Comparison of ENCODE assay signal across 8 mouse cellular contexts in the genomic region with DNA sequence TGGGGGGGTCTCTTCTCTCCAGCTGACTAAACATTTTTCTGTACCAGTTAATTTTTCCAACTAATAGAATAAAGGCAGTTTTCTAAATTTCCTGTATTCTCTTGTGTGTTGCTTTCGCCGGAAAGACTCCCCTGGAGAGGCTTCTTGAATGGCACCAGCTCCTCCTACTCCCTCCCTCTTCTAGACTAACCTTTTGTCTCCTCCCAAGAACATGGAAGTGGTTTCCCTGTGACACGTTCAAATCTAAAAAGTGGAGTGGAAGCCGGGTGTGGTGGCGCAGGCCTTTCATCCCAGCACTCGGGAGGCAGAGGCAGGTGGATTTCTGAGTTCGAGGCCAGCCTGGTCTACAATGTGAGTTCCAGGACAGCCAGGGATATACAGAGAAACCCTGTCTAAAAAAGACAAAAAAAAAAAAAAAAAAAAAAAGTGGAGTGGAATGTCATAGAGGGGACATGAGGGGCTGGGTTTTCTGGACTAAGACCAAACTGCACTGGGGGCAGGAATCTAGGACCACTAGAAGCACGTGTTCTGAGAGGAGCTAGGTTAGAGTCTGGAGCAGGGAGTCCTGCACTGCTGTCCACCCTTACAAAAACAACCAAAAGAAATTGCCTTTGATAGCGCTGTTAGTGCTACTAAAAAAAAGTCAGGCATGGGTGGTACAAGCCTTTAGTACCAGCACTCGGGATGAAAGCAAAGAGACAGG. TPM values are rescaled to one million over a fixed set of nuclear protein-coding genes. Genes with fewer than 3 reads are reported as not detected.
DNase-seq lines count a peak whose midpoint lies in the region; ATAC-seq and TF ChIP-seq lines count a peak whose summit lies in the region.

No protein-coding gene starts in this region.

- no peak for ATAC-seq in embryonic facial prominence, embryonic 12.5 days (ENCODE audit: insufficient number of reproducible peaks, insufficient read depth, low FRiP score, low TSS enrichment)
- no peak for ATAC-seq in intestine, postnatal 0 days
- ATAC-seq in neural tube, embryonic 15.5 days (ENCODE audit: low FRiP score): no peak
- ATAC-seq in erythroid progenitor cell, adult 5-6 weeks (replicated peaks; ENCODE audit: low FRiP score, poor library complexity, severe bottlenecking): no peak

- whole genome bisulfite sequencing in embryonic facial prominence, embryonic 12.5 days: 72% methylated on average over 10 of the region's 10 CpGs
- 58% methylated on average over 10 of the region's 10 CpGs for WGBS in intestine, postnatal 0 days
- 68% methylated on average over 10 of the region's 10 CpGs for WGBS in neural tube, embryonic 15.5 days

- H3K4me3 ChIP-seq in left cerebral cortex, adult 2 months: no peak overlapping the region
- peak overlapping the region; percentile 71; the same call in 1 of the 2 replicates for H3K4me3 ChIP-seq in embryonic facial prominence, embryonic 12.5 days
- 0 out of 2 replicates have a peak overlapping the region, but pooled peaks have one; percentile 69 for H3K4me3 ChIP-seq in intestine, postnatal 0 days (ENCODE audit: low read depth, low read length)
- peak overlapping the region; percentile 74 for H3K4me3 ChIP-seq in neural tube, embryonic 15.5 days (replicated peaks)

- no peaks in the 10 kb centered on the region for H3K9me3 ChIP-seq in embryonic facial prominence, embryonic 12.5 days
- no peaks in the 10 kb centered on the region for H3K9me3 ChIP-seq in intestine, postnatal 0 days (ENCODE audit: control insufficient read depth)
- H3K9me3 ChIP-seq in neural tube, embryonic 15.5 days (replicated peaks): no peaks in the 10 kb centered on the region

- peak overlapping the region; percentile 86; the same call in 1 of the 2 replicates for H3K27ac ChIP-seq in left cerebral cortex, adult 2 months
- peak overlapping the region; percentile 95 for H3K27ac ChIP-seq in embryonic facial prominence, embryonic 12.5 days
- peak overlapping the region; percentile 96 for H3K27ac ChIP-seq in intestine, postnatal 0 days (ENCODE audit: low read depth, low read length)
- H3K27ac ChIP-seq in neural tube, embryonic 15.5 days (replicated peaks): peak overlapping the region; percentile 94

- H3K9ac ChIP-seq in embryonic facial prominence, embryonic 12.5 days: no peak overlapping the region
- no peak overlapping the region for H3K9ac ChIP-seq in intestine, postnatal 0 days (ENCODE audit: low read depth, low read length)
- no peak overlapping the region for H3K9ac ChIP-seq in neural tube, embryonic 15.5 days (replicated peaks)

- H3K4me2 ChIP-seq in embryonic facial prominence, embryonic 12.5 days (replicated peaks): peak overlapping the region; percentile 78
- peak overlapping the region; percentile 80 for H3K4me2 ChIP-seq in intestine, postnatal 0 days (replicated peaks; ENCODE audit: low read depth)
- peak overlapping the region; percentile 71 for H3K4me2 ChIP-seq in neural tube, embryonic 15.5 days

- no peaks in the 10 kb centered on the region for H3K27me3 ChIP-seq in embryonic facial prominence, embryonic 12.5 days
- no peaks in the 10 kb centered on the region for H3K27me3 ChIP-seq in intestine, postnatal 0 days (replicated peaks; ENCODE audit: control insufficient read depth, insufficient read depth, low read length)
- no peaks in the 10 kb centered on the region for H3K27me3 ChIP-seq in neural tube, embryonic 15.5 days (replicated peaks)

- DNase-seq in left cerebral cortex, adult 2 months (ENCODE audit: extremely low spot score in 1 of 2, low spot score in 2 of 2): no peak
- DNase-seq in left cerebral cortex, postnatal 25 days (ENCODE audit: low spot score in 2 of 2): no peak
- DNase-seq in cerebellum, postnatal 36 days: no peak
- no peak for DNase-seq in adrenal gland, postnatal 14 days

- intact Hi-C loops in left cerebral cortex, adult 2 months (cut with DNase I): loop anchor here (2.0 kb wide), 1 partner anchor 31 kb away; a partner anchor contains a TSS
- intact Hi-C loops in left cerebral cortex, postnatal 25 days (cut with DNase I): no loop called here

- H3K4me1 ChIP-seq in embryonic facial prominence, embryonic 12.5 days: peaks cover 19% of the 10 kb centered on the region
- peaks cover 15% of the 10 kb centered on the region for H3K4me1 ChIP-seq in intestine, postnatal 0 days (replicated peaks; ENCODE audit: control insufficient read depth, insufficient read depth, low read length)
- H3K4me1 ChIP-seq in neural tube, embryonic 15.5 days: peaks cover 29% of the 10 kb centered on the region

- H3K36me3 ChIP-seq in embryonic facial prominence, embryonic 12.5 days: peaks cover 32% of the 10 kb centered on the region
- H3K36me3 ChIP-seq in intestine, postnatal 0 days (ENCODE audit: control insufficient read depth, insufficient read depth): peaks cover 30% of the 10 kb centered on the region
- peaks cover 22% of the 10 kb centered on the region for H3K36me3 ChIP-seq in neural tube, embryonic 15.5 days

- TF ChIP-seq CTCF in left cerebral cortex, adult 2 months (IDR thresholded peaks at IDR 0.05): no peak
- TF ChIP-seq CTCF in intestine, postnatal 0 days (IDR thresholded peaks at IDR 0.05; ENCODE audit: low read depth): no peak

RNA-seq across cellular contexts. Expression of a gene that starts 0.7 kb away (rescaled TPM):
- total RNA-seq in left cerebral cortex, adult 2 months (2021): 10 to 100 TPM; 90.0 to 94.1 TPM
- total RNA-seq in left cerebral cortex, postnatal 25 days (2021): 100 to 1,000 TPM; 104 to 106 TPM
- 798 and 814 TPM in 2 replicates for polyA plus RNA-seq in embryonic facial prominence, embryonic 12.5 days (2016; fragmentation: Nextera tagmentation; extraction: Ambion mirVana)
- 997 and 1,037 TPM in 2 replicates for polyA plus RNA-seq in intestine, postnatal 0 days (2015; fragmentation: Nextera tagmentation; extraction: Ambion mirVana)
- polyA plus RNA-seq in neural tube, embryonic 15.5 days (2015; fragmentation: Nextera tagmentation; extraction: Ambion mirVana): 460 and 559 TPM in 2 replicates
- 551 and 754 TPM in 2 replicates for total RNA-seq in adrenal gland, postnatal 14 days (2021)
- 4,218 and 4,387 TPM in 2 replicates for total RNA-seq in erythroid progenitor cell, adult 5-6 weeks (2015; ENCODE audit: low replicate concordance)
- total RNA-seq in erythroid progenitor cell, adult 5-6 weeks (2017; ENCODE audit: low replicate concordance): 2,703 and 2,741 TPM in 2 replicates

RNA-seq across cellular contexts. Expression of a gene that starts 9.7 kb away (rescaled TPM):
- 100 to 1,000 TPM; 122 to 124 TPM for total RNA-seq in left cerebral cortex, adult 2 months (2021)
- total RNA-seq in left cerebral cortex, postnatal 25 days (2021): 100 to 1,000 TPM; 117 TPM
- polyA plus RNA-seq in embryonic facial prominence, embryonic 12.5 days (2016; fragmentation: Nextera tagmentation; extraction: Ambion mirVana): 122 and 124 TPM in 2 replicates
- polyA plus RNA-seq in intestine, postnatal 0 days (2015; fragmentation: Nextera tagmentation; extraction: Ambion mirVana): 44.9 and 45.2 TPM in 2 replicates
- 110 and 111 TPM in 2 replicates for polyA plus RNA-seq in neural tube, embryonic 15.5 days (2015; fragmentation: Nextera tagmentation; extraction: Ambion mirVana)
- total RNA-seq in adrenal gland, postnatal 14 days (2021): 101 and 117 TPM in 2 replicates
- 162 and 251 TPM in 2 replicates for total RNA-seq in erythroid progenitor cell, adult 5-6 weeks (2015; ENCODE audit: low replicate concordance)
- 123 and 148 TPM in 2 replicates for total RNA-seq in erythroid progenitor cell, adult 5-6 weeks (2017; ENCODE audit: low replicate concordance)

RNA-seq across cellular contexts. Expression of a gene that starts 32.0 kb away (rescaled TPM):
- total RNA-seq in left cerebral cortex, adult 2 months (2021): 10 to 100 TPM; 29.3 to 35.4 TPM
- total RNA-seq in left cerebral cortex, postnatal 25 days (2021): 10 to 100 TPM; 33.2 to 34.6 TPM
- 28.1 and 28.7 TPM in 2 replicates for polyA plus RNA-seq in embryonic facial prominence, embryonic 12.5 days (2016; fragmentation: Nextera tagmentation; extraction: Ambion mirVana)
- polyA plus RNA-seq in intestine, postnatal 0 days (2015; fragmentation: Nextera tagmentation; extraction: Ambion mirVana): 48.6 and 50.4 TPM in 2 replicates
- polyA plus RNA-seq in neural tube, embryonic 15.5 days (2015; fragmentation: Nextera tagmentation; extraction: Ambion mirVana): 49.2 and 52.0 TPM in 2 replicates
- 30.4 and 34.1 TPM in 2 replicates for total RNA-seq in adrenal gland, postnatal 14 days (2021)
- total RNA-seq in erythroid progenitor cell, adult 5-6 weeks (2015; ENCODE audit: low replicate concordance): 5.9 and 11.5 TPM in 2 replicates
- total RNA-seq in erythroid progenitor cell, adult 5-6 weeks (2017; ENCODE audit: low replicate concordance): 2.3 and 2.4 TPM in 2 replicates

RNA-seq across cellular contexts. Expression of a gene that starts 32.1 kb away (rescaled TPM):
- total RNA-seq in left cerebral cortex, adult 2 months (2021): 100 to 1,000 TPM; 154 to 159 TPM
- total RNA-seq in left cerebral cortex, postnatal 25 days (2021): 100 to 1,000 TPM; 165 to 175 TPM
- 380 and 391 TPM in 2 replicates for polyA plus RNA-seq in embryonic facial prominence, embryonic 12.5 days (2016; fragmentation: Nextera tagmentation; extraction: Ambion mirVana)
- polyA plus RNA-seq in intestine, postnatal 0 days (2015; fragmentation: Nextera tagmentation; extraction: Ambion mirVana): 313 and 315 TPM in 2 replicates
- polyA plus RNA-seq in neural tube, embryonic 15.5 days (2015; fragmentation: Nextera tagmentation; extraction: Ambion mirVana): 261 and 304 TPM in 2 replicates
- total RNA-seq in adrenal gland, postnatal 14 days (2021): 359 and 362 TPM in 2 replicates
- total RNA-seq in erythroid progenitor cell, adult 5-6 weeks (2015; ENCODE audit: low replicate concordance): 157 and 175 TPM in 2 replicates
- 253 and 313 TPM in 2 replicates for total RNA-seq in erythroid progenitor cell, adult 5-6 weeks (2017; ENCODE audit: low replicate concordance)

RNA-seq across cellular contexts. Expression of a gene that starts 41.3 kb away (rescaled TPM):
- 10 to 100 TPM; 32.1 to 38.0 TPM for total RNA-seq in left cerebral cortex, adult 2 months (2021)
- 10 to 100 TPM; 31.1 to 35.0 TPM for total RNA-seq in left cerebral cortex, postnatal 25 days (2021)
- polyA plus RNA-seq in embryonic facial prominence, embryonic 12.5 days (2016; fragmentation: Nextera tagmentation; extraction: Ambion mirVana): 17.4 and 17.5 TPM in 2 replicates
- 4.5 and 4.8 TPM in 2 replicates for polyA plus RNA-seq in intestine, postnatal 0 days (2015; fragmentation: Nextera tagmentation; extraction: Ambion mirVana)
- polyA plus RNA-seq in neural tube, embryonic 15.5 days (2015; fragmentation: Nextera tagmentation; extraction: Ambion mirVana): 24.2 and 30.5 TPM in 2 replicates
- total RNA-seq in adrenal gland, postnatal 14 days (2021): 6.8 and 13.2 TPM in 2 replicates
- total RNA-seq in erythroid progenitor cell, adult 5-6 weeks (2015; ENCODE audit: low replicate concordance): not detected in 2 replicates
- not detected in 2 replicates for total RNA-seq in erythroid progenitor cell, adult 5-6 weeks (2017; ENCODE audit: low replicate concordance)
